Mouse (Mus musculus): ENCODE measurements around the gene Pex13. TPM values are rescaled to one million over a fixed set of nuclear protein-coding genes. Genes with fewer than 3 reads are reported as not detected.

Pex13 gene
- polyA plus RNA-seq (2015; fragmentation: Nextera tagmentation; extraction: Ambion mirVana) = 31.1 and 38.0 TPM in 2 replicates

DNA sequence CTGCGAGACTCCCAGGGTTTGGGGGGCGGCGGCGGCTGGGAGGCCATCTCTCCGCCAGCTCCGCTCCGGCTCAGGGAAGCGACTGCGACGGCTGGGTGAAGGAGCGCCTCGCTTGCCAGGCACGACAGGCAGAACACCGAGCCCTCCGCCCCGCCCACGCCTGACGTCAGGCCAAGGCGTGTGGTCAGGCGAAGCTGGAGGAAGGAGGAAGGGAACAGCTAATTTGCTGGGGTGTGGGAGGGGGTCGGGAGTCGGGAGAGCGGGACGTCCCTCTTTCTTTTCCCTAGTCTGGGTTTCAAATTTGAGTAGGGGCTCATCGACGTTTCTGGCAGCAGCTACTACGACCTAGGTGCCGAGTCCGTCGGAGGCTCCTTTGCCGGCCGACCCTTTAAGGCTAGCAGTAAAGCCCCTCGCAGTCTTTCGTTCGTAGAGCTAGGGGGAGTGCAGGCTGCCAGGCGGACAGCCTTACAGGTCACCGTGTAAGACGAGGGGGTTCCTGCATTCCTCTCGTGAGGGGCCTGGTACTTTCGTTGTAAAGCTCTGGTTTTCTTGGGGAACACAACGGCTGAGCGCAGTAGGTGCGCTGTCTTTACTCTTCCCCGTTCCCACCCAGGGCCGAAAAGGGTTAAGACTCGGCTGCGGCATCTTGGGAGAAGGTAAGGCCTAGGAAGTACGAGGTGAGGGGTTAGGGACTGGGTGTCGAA lies at the start of gene Pex13:
TSS of gene Pex13 (minus strand) at position 162 of the 704 bp plus-strand sequence.
- Histone ChIP-seq H3K27me3 (replicated peaks) (no peaks in the 10 kb centered on the region), H3K27ac (peak within 1 kb of the TSS; percentile 99), H3K36me3 (no peaks in the 10 kb centered on the region), H3K9me3 (no peaks in the 10 kb centered on the region), H3K4me3 (replicated peaks) (peak within 1 kb of the TSS; percentile 94), H3K4me2 (replicated peaks) (peak within 1 kb of the TSS; percentile 58), H3K9ac (peak within 1 kb of the TSS; percentile 94), H3K4me1 (replicated peaks) (0 out of 2 replicates have a peak, but pooled peaks cover 2% of the 10 kb centered on the region)
- under 1% methylated on average over 49 of the region's 49 CpGs for WGBS
- ATAC-seq = peak; percentile 98

DNA sequence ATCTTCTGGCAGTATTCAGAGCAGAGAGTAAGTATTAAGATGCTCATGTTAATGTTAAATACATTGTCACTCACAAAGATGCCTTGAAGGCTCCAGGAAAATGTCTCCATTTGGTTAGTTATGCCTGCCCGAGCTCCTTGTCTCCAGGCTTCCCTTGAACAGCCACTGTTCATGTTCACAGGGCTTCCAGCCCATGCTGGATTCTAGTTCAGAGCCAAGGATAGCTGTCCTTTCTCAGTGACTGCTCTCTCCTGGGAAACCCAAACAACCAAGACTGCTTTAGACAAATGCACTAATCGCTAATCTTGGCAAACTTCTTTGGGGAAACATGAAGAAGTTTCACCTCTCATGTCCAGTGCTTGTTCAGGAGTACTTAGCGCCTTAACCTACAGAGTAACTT lies 46.5 kb upstream of the Pex13 start:
- ATAC-seq = no peak
- WGBS = 86% methylated on average over 3 of the region's 3 CpGs
- H3K36me3 ChIP-seq = peaks cover 5% of the 10 kb centered on the region; the same call in 1 of the 2 replicates

DNA sequence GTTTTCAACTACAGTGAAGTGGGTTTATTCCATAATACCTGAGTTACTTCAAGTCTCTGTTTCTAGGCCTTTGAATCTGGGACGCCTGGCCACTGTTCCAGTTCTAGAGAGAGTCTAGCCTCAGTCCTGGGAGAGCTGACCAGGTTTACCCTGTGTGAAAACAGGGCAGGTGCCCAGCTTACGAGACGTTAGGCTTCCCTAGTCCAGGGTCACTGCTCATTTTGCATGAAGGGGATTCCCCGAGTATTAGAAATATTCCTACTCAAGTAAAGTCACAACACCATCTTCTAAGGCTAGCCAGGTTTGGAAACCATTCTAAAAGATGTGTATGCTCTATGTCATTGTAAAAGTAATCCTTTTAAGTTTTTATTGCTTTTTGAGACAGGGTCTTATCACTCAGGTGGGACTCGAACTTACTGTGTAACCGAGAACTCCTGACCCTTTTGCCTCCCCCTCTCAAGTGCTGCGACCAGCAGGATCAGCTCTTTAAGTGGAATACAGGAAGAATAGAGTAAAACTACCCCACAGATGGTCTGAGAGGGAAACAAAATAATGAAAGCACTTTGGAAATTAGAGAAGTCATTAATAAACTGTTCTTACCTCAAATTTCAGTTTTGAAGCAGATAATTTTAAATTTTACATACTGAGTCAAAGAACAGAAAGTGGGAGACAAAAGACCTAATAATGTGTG lies 39.0 kb upstream of the Pex13 start:
- Histone ChIP-seq H3K27ac (no peak overlapping the region), H3K4me3 (replicated peaks) (no peak overlapping the region), H3K4me2 (replicated peaks) (no peak overlapping the region), H3K9ac (no peak overlapping the region), H3K36me3 (0 out of 2 replicates have a peak, but pooled peaks cover 3% of the 10 kb centered on the region), H3K27me3 (replicated peaks) (no peaks in the 10 kb centered on the region), H3K9me3 (no peaks in the 10 kb centered on the region), H3K4me1 (replicated peaks) (no peaks in the 10 kb centered on the region)
- no peak for ATAC-seq
- 77% methylated on average over 7 of the region's 7 CpGs for WGBS

More for the DNA sequence above, 46.5 kb upstream of the Pex13 start:
- no peaks in the 10 kb centered on the region for H3K4me1 ChIP-seq (replicated peaks)
- no peaks in the 10 kb centered on the region for H3K27me3 ChIP-seq (replicated peaks)
- no peak overlapping the region for H3K4me2 ChIP-seq (replicated peaks)
- no peak overlapping the region for H3K9ac ChIP-seq
- H3K4me3 ChIP-seq (replicated peaks) = no peak overlapping the region
- no peak overlapping the region for H3K27ac ChIP-seq
- H3K9me3 ChIP-seq = no peaks in the 10 kb centered on the region

GRCm38 (mm10) chr11:23701831-23702230 lies 36.1 kb upstream of the Pex13 start:
- H3K27me3 ChIP-seq (replicated peaks) = no peaks in the 10 kb centered on the region
- ATAC-seq = no peak
- H3K9ac ChIP-seq = no peak overlapping the region
- H3K36me3 ChIP-seq = no peaks in the 10 kb centered on the region
- WGBS = 87% methylated on average over 3 of the region's 3 CpGs
- 0 out of 2 replicates have a peak, but pooled peaks cover 3% of the 10 kb centered on the region for H3K4me1 ChIP-seq (replicated peaks)
- no peak overlapping the region for H3K27ac ChIP-seq
- H3K4me2 ChIP-seq (replicated peaks) = no peak overlapping the region
- H3K4me3 ChIP-seq (replicated peaks) = no peak overlapping the region
- H3K9me3 ChIP-seq = no peaks in the 10 kb centered on the region

DNA sequence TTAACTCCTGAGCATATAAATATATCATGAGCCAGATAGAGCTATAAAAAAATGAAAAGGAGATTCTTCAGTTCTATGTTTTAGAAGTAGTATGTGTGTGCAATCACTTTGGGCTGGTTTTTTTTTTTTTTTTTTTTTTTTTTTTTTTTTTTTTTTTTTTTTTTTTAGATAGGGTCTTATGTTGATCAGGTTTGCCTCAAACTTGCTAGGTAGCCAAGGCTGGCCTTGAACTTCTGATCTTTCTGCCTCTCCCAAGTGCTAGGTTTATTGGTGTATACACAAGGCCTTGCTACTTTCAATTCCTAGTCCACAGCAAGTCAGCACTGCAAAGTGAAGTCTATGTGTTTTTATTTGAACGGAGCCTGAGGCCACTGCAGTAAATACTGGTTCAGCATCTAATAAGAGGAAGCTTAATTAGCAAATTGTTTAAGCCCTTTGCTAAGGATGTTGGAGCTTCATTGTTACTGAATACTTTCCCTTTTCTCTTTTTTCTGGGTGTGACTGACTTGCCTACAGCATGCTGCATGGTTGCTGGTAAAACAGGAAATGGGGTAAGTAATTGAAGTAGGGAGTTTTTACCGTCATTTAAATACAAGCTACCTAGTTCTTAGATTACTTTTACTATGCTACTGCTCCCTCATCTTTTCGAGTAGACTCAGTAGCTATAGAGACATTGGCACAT lies 33.8 kb upstream of the Pex13 start:
- WGBS = 59% methylated on average over 3 of the region's 3 CpGs
- Histone ChIP-seq H3K4me2 (replicated peaks) (no peak overlapping the region), H3K9ac (no peak overlapping the region), H3K36me3 (no peaks in the 10 kb centered on the region), H3K9me3 (no peaks in the 10 kb centered on the region), H3K4me1 (replicated peaks) (0 out of 2 replicates have a peak, but pooled peaks cover 3% of the 10 kb centered on the region), H3K4me3 (replicated peaks) (no peak overlapping the region), H3K27ac (no peak overlapping the region), H3K27me3 (replicated peaks) (no peaks in the 10 kb centered on the region)
- no peak for ATAC-seq

DNA sequence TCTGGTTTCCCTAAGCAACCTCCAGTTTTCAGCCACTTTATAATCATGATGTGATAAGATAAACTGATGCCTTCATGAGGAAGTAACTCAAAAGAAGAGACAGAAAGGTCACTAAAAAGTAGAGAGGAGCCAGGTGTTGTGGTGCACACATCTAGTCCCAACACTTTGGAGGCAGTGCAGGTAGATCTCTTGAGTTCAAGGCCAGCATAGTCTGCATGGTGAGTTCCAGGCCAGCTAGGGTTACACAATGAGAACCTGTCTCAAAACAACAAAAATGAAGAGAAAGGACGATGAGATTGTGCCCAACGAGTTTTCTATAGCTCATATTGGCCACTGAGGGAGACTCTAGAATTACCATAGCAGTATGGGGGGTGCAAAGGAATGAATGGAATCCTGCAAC lies 32.8 kb upstream of the Pex13 start:
- Histone ChIP-seq H3K4me1 (replicated peaks) (0 out of 2 replicates have a peak, but pooled peaks cover 3% of the 10 kb centered on the region), H3K27me3 (replicated peaks) (no peaks in the 10 kb centered on the region), H3K4me2 (replicated peaks) (no peak overlapping the region), H3K4me3 (replicated peaks) (no peak overlapping the region), H3K9me3 (no peaks in the 10 kb centered on the region), H3K27ac (no peak overlapping the region), H3K36me3 (no peaks in the 10 kb centered on the region), H3K9ac (no peak overlapping the region)
- ATAC-seq = no peak
- WGBS = 64% methylated on average over 2 of the region's 2 CpGs

- Histone ChIP-seq H3K9me3 (no peaks in the 10 kb centered on the region), H3K27ac (no peak overlapping the region), H3K4me3 (replicated peaks) (no peak overlapping the region), H3K4me1 (replicated peaks) (0 out of 2 replicates have a peak, but pooled peaks cover 3% of the 10 kb centered on the region), H3K4me2 (replicated peaks) (no peak overlapping the region), H3K36me3 (no peaks in the 10 kb centered on the region), H3K27me3 (replicated peaks) (no peaks in the 10 kb centered on the region), H3K9ac (no peak overlapping the region)
- no peak for ATAC-seq
These were observed 30.1 kb upstream of the Pex13 start for GRCm38 (mm10) chr11:23695847-23696246.

- no peaks in the 10 kb centered on the region for H3K9me3 ChIP-seq
- H3K4me2 ChIP-seq (replicated peaks) = no peak overlapping the region
- no peak overlapping the region for H3K4me3 ChIP-seq (replicated peaks)
- no peak overlapping the region for H3K27ac ChIP-seq
- H3K9ac ChIP-seq = no peak overlapping the region
- 85% methylated on average over 2 of the region's 2 CpGs for WGBS
- no peak for ATAC-seq
- H3K4me1 ChIP-seq (replicated peaks) = no peaks in the 10 kb centered on the region
- no peaks in the 10 kb centered on the region for H3K36me3 ChIP-seq
- H3K27me3 ChIP-seq (replicated peaks) = no peaks in the 10 kb centered on the region
These were observed 27.5 kb upstream of the Pex13 start for GRCm38 (mm10) chr11:23693286-23693685.

DNA sequence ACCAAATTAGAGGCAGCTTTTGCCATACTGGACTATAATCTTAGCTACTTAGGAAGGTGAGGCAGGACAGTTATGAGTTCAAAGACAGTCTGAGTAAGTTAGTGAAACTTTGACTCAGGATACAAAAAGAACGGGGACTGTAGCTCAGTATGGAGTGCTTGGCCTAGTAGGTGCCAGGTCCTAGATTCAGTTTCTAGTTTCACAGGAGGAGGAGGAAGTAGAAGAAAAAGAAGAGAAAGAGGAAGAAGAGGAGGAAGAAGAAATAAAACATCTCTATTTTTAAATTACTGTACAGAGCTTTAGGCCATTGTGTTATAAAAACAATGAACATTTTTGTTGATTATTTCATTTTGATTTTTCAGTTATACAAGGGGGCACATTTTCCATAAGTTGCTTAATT lies 22.3 kb upstream of the Pex13 start:
- H3K4me3 ChIP-seq (replicated peaks) = no peak overlapping the region
- WGBS = 80% methylated on average over 1 of the region's 1 CpGs
- no peak for ATAC-seq

DNA sequence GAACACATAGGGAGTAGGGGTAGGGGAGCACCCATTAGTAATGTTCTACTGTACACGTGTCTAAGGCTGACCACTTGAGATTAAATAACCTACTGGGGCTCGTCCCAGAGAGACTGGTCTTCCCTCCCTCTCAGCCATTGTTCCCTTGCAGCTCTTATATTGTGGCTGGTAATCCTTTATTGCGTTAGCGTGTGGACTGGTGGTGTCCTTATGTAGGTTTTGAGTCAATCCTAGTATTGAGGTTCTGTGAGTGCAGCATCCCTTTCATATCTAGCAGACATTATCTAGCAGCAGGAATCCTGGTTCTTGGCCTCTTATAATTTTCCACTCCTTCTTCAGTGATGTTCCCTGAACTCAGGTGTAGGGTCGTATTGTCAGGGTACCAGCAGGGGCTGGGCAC lies 20.9 kb upstream of the Pex13 start:
- no peak overlapping the region for H3K9ac ChIP-seq
- H3K4me2 ChIP-seq (replicated peaks) = no peak overlapping the region
- H3K4me1 ChIP-seq (replicated peaks) = no peaks in the 10 kb centered on the region
- H3K27ac ChIP-seq = no peak overlapping the region
- no peak overlapping the region for H3K4me3 ChIP-seq (replicated peaks)
- 94% methylated on average over 5 of the region's 5 CpGs for WGBS
- H3K27me3 ChIP-seq (replicated peaks) = no peaks in the 10 kb centered on the region
- ATAC-seq = no peak
- no peaks in the 10 kb centered on the region for H3K9me3 ChIP-seq
- H3K36me3 ChIP-seq = no peaks in the 10 kb centered on the region

More for the DNA sequence above, 22.3 kb upstream of the Pex13 start:
- Histone ChIP-seq H3K9ac (no peak overlapping the region), H3K36me3 (no peaks in the 10 kb centered on the region), H3K4me1 (replicated peaks) (no peaks in the 10 kb centered on the region), H3K27me3 (replicated peaks) (no peaks in the 10 kb centered on the region), H3K9me3 (no peaks in the 10 kb centered on the region), H3K27ac (no peak overlapping the region), H3K4me2 (replicated peaks) (no peak overlapping the region)

- no peaks in the 10 kb centered on the region for H3K27me3 ChIP-seq (replicated peaks)
- H3K4me1 ChIP-seq (replicated peaks) = no peaks in the 10 kb centered on the region
- no peak overlapping the region for H3K4me2 ChIP-seq (replicated peaks)
- H3K27ac ChIP-seq = no peak overlapping the region
- H3K4me3 ChIP-seq (replicated peaks) = no peak overlapping the region
- no peak for ATAC-seq
- WGBS = 89% methylated on average over 5 of the region's 5 CpGs
- peaks cover 4% of the 10 kb centered on the region; the same call in 1 of the 2 replicates for H3K36me3 ChIP-seq
- no peaks in the 10 kb centered on the region for H3K9me3 ChIP-seq
- no peak overlapping the region for H3K9ac ChIP-seq
These were observed 16.8 kb upstream of the Pex13 start for GRCm38 (mm10) chr11:23682561-23682960.

GRCm38 (mm10) chr11:23680435-23680950 lies 14.7 kb upstream of the Pex13 start:
- Histone ChIP-seq H3K27me3 (replicated peaks) (no peaks in the 10 kb centered on the region), H3K4me2 (replicated peaks) (no peak overlapping the region), H3K36me3 (peaks cover 9% of the 10 kb centered on the region; the same call in 1 of the 2 replicates), H3K9ac (no peak overlapping the region), H3K9me3 (no peaks in the 10 kb centered on the region), H3K4me1 (replicated peaks) (no peaks in the 10 kb centered on the region), H3K27ac (no peak overlapping the region), H3K4me3 (replicated peaks) (no peak overlapping the region)
- no peak for ATAC-seq
- WGBS = 91% methylated on average over 6 of the region's 6 CpGs

Measured in intestine, embryonic 15.5 days (tissue).